Mouse (Mus musculus): Measurements from ENCODE around the gene Ttc21a. TPM values are rescaled to one million over a fixed set of nuclear protein-coding genes. Genes with fewer than 3 reads are reported as not detected.

The Ttc21a gene
- total and polyA plus RNA-seq, 3 experiments, result 0.21 to 0.47 TPM; not detected in 1

DNA sequence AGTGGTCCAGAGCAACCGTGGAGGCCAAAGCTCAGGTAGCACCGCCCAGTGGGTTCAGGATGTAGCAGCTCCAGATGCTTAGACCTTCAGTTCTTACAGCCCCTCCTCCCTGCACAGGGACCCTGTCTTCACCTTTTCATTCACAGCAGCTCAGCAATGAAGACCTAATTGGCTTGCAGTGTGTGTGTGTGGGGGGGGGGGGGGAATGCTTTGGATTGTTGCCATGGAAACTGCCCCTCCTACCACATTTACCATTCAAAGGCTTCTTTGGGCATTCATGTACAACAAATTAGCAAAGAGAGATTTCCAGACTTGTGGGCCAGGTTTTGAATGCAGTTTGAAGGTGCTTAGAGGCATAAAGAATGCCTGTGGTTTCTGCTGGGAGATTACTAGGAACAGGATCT lies 48.6 kb upstream of the Ttc21a start:
- Histone ChIP-seq H3K27me3 (replicated peaks) (no peaks in the 10 kb centered on the region), H3K36me3 (replicated peaks in 1 of 2; ENCODE audit: control insufficient read depth in 1 of 2, insufficient read depth in 1 of 2, low read length in 1 of 2) (no peaks in the 10 kb centered on the region), H3K79me2 (replicated peaks; ENCODE audit: control insufficient read depth, extremely low read depth, insufficient read depth, poor library complexity, severe bottlenecking) (no peaks in the 10 kb centered on the region), H3K9me3 (replicated peaks; ENCODE audit: low read length) (peaks cover 4% of the 10 kb centered on the region), H3K27ac (ENCODE audit: insufficient read depth, low read depth) (no peak overlapping the region), H3K4me3 (replicated peaks in 1 of 3; ENCODE audit: low read depth in 2 of 3, low read length in 2 of 3, poor library complexity in 1 of 3) (no peak overlapping the region), H3K4me1 (ENCODE audit: control insufficient read depth in 1 of 2, insufficient read depth in 2 of 2) (peaks cover 0 to 20% of the 10 kb centered on the region in 2 experiments; a peak in 1 of 4 replicates), H3K9ac (ENCODE audit: insufficient read depth, low read depth) (no peak overlapping the region), H3K4me2 (ENCODE audit: insufficient read depth, low read depth, poor library complexity, severe bottlenecking) (no peak overlapping the region)
- DNase-seq (ENCODE audit: extremely low read depth), result no peak
- in situ Hi-C loops (cut with MboI; ENCODE audit: low pct_ligation_motif_present, low pct_unique_long_range_greater_than_20kb, low sequenced_read_pairs) (loop anchor here (10.0 to 25.0 kb wide), 3 partner anchors 94 to 427 kb away; no protein-coding TSS in a partner anchor), dilution Hi-C loops (cut with MboI; ENCODE audit: extremely low pct_ligation_motif_present, extremely low pct_unique_long_range_greater_than_20kb, low sequenced_read_pairs) (no loop called here)
- TF ChIP-seq RCOR1 (conservative IDR thresholded peaks at IDR 0.05; ENCODE audit: low read depth, low read length) (no peak), KAT2A (IDR thresholded peaks at IDR 0.05; ENCODE audit: insufficient replicate concordance, low read length) (no peak), E2F4 (IDR thresholded peaks at IDR 0.05; ENCODE audit: insufficient replicate concordance, low read depth, low read length) (no peak), SIN3A (IDR thresholded peaks at IDR 0.05; ENCODE audit: low read length) (no peak), CHD1 (IDR thresholded peaks at IDR 0.05; ENCODE audit: low read depth, low read length) (no peak)

DNA sequence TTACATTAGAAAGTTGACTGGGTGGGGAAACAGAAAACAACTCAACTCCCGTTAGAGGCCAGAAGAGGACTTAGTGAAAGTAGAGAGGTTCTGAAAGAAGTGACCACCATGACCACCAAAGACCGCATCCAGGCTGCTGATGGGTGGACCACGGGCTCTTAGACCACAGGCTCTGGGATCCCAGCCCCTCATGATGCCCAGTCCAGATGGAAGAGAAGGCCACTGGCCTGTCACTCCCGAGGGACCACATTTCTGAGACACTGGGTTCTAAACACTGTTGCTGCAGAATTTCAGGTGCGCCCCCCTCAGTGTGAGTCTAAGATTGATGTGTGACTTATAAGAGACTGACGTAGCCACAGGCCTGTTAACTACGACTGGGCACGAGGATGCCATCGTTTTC lies 48.0 kb upstream of the Ttc21a start:
- TF ChIP-seq E2F4 (IDR thresholded peaks at IDR 0.05; ENCODE audit: insufficient replicate concordance, low read depth, low read length) (no peak), UBTF (IDR thresholded peaks at IDR 0.05; ENCODE audit: low read depth, low read length) (no peak), KAT2A (IDR thresholded peaks at IDR 0.05; ENCODE audit: insufficient replicate concordance, low read length) (no peak), MAX (IDR thresholded peaks at IDR 0.05; ENCODE audit: low read length) (no peak), MAZ (IDR thresholded peaks at IDR 0.05; ENCODE audit: low read depth, low read length) (no peak)
- no peaks in the 10 kb centered on the region for H3K79me2 ChIP-seq (replicated peaks; ENCODE audit: control insufficient read depth, extremely low read depth, insufficient read depth, poor library complexity, severe bottlenecking)
- H3K27ac ChIP-seq (ENCODE audit: insufficient read depth, low read depth), result no peak overlapping the region
- H3K4me1 ChIP-seq (ENCODE audit: control insufficient read depth in 1 of 2, insufficient read depth in 2 of 2), result peaks cover 0 to 25% of the 10 kb centered on the region in 2 experiments; a peak in 2 of 4 replicates
- no peak overlapping the region for H3K4me2 ChIP-seq (ENCODE audit: insufficient read depth, low read depth, poor library complexity, severe bottlenecking)
- peaks cover 3% of the 10 kb centered on the region for H3K9me3 ChIP-seq (replicated peaks; ENCODE audit: low read length)
- no peaks in the 10 kb centered on the region for H3K36me3 ChIP-seq (replicated peaks in 1 of 2; ENCODE audit: control insufficient read depth in 1 of 2, insufficient read depth in 1 of 2, low read length in 1 of 2)
- dilution Hi-C loops (cut with MboI; ENCODE audit: extremely low pct_ligation_motif_present, extremely low pct_unique_long_range_greater_than_20kb, low sequenced_read_pairs), result no loop called here
- in situ Hi-C loops (cut with MboI; ENCODE audit: low pct_ligation_motif_present, low pct_unique_long_range_greater_than_20kb, low sequenced_read_pairs), result loop anchor here (10.0 to 25.0 kb wide), 3 partner anchors 95 to 427 kb away; no protein-coding TSS in a partner anchor
- H3K27me3 ChIP-seq (replicated peaks), result no peaks in the 10 kb centered on the region
- H3K4me3 ChIP-seq (replicated peaks in 1 of 3; ENCODE audit: low read depth in 2 of 3, low read length in 2 of 3, poor library complexity in 1 of 3), result no peak overlapping the region
- DNase-seq (ENCODE audit: extremely low read depth), result no peak
- no peak overlapping the region for H3K9ac ChIP-seq (ENCODE audit: insufficient read depth, low read depth)

DNA sequence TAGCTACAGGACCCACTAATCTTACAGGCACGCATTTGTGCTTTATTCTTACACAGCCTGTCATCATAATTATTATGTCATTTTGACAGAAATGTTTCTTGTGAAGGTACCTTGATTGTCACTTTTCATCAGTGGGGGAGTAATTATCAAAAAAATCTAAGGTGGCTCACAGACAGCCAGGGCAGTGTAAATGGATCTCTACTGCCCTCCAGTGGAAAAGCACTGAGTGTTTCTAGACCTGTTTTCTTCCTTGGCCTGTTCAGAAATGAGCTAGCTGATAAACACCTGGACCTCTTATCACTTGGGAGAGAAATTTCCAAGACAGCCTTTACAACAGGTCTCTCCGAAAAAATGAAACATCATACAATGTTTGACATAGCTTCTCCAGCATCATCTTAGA lies 46.7 kb upstream of the Ttc21a start:
- H3K27ac ChIP-seq (ENCODE audit: insufficient read depth, low read depth), result no peak overlapping the region
- H3K79me2 ChIP-seq (replicated peaks; ENCODE audit: control insufficient read depth, extremely low read depth, insufficient read depth, poor library complexity, severe bottlenecking), result peaks cover 5% of the 10 kb centered on the region
- no peak overlapping the region for H3K9ac ChIP-seq (ENCODE audit: insufficient read depth, low read depth)
- dilution Hi-C loops (cut with MboI; ENCODE audit: extremely low pct_ligation_motif_present, extremely low pct_unique_long_range_greater_than_20kb, low sequenced_read_pairs), result no loop called here
- no peak for TF ChIP-seq ZMIZ1 (IDR thresholded peaks at IDR 0.05; ENCODE audit: low read depth, low read length)
- TF ChIP-seq ZNF384 (IDR thresholded peaks at IDR 0.05; ENCODE audit: low read depth, low read length), result peak; percentile 72
- TF ChIP-seq RCOR1 (conservative IDR thresholded peaks at IDR 0.05; ENCODE audit: low read depth, low read length), result no peak
- peak; percentile 97 for TF ChIP-seq RAD21 (IDR thresholded peaks at IDR 0.05; ENCODE audit: low read depth, low read length)
- no peak for TF ChIP-seq IRF4 (IDR thresholded peaks at IDR 0.05; ENCODE audit: low read depth, low read length)
- TF ChIP-seq SMC3 (IDR thresholded peaks at IDR 0.05; ENCODE audit: low read depth, low read length), result peak; percentile 83
- no peak for TF ChIP-seq MYC (IDR thresholded peaks at IDR 0.05; ENCODE audit: low read depth, low read length)
- no peak for TF ChIP-seq EP300 (IDR thresholded peaks at IDR 0.05; ENCODE audit: low read length)
- TF ChIP-seq CTCF (conservative IDR thresholded peaks at IDR 0.05 in 1 of 2, IDR thresholded peaks at IDR 0.05 in 1 of 2; ENCODE audit: low read depth in 2 of 2, low read length in 2 of 2), result peak; percentile 57 to 88
- TF ChIP-seq ZC3H11A (IDR thresholded peaks at IDR 0.05; ENCODE audit: low read depth, low read length), result peak; percentile 39
- in situ Hi-C loops (cut with MboI; ENCODE audit: low pct_ligation_motif_present, low pct_unique_long_range_greater_than_20kb, low sequenced_read_pairs), result loop anchor here (25.0 kb wide), 2 partner anchors 228 to 428 kb away; no protein-coding TSS in a partner anchor
- no peaks in the 10 kb centered on the region for H3K36me3 ChIP-seq (replicated peaks in 1 of 2; ENCODE audit: control insufficient read depth in 1 of 2, insufficient read depth in 1 of 2, low read length in 1 of 2)
- H3K4me1 ChIP-seq (ENCODE audit: control insufficient read depth in 1 of 2, insufficient read depth in 2 of 2), result peaks cover 0 to 29% of the 10 kb centered on the region in 2 experiments; a peak in 2 of 4 replicates
- peak; percentile 62 for DNase-seq (ENCODE audit: extremely low read depth)
- no peaks in the 10 kb centered on the region for H3K27me3 ChIP-seq (replicated peaks)
- H3K4me2 ChIP-seq (ENCODE audit: insufficient read depth, low read depth, poor library complexity, severe bottlenecking), result no peak overlapping the region
- H3K9me3 ChIP-seq (replicated peaks; ENCODE audit: low read length), result peaks cover 3% of the 10 kb centered on the region
- no peak overlapping the region for H3K4me3 ChIP-seq (replicated peaks in 1 of 3; ENCODE audit: low read depth in 2 of 3, low read length in 2 of 3, poor library complexity in 1 of 3)
